Mouse (Mus musculus) regulatory T cell (primary cell): ENCODE data around the gene Lrrc23.

ENCODE experiments used
- in situ Hi-C: fragments of 300-600 bp; cut with MboI, MseI; formaldehyde crosslinking; loops from one replicate; pipeline ENCODE4 v1.15.1; 2025; ENCODE audit warnings: high pct_unique_total_duplicates

Gene Lrrc23

GRCm38 (mm10) chr6:124744755-124745321, 34.7 kb downstream of the Lrrc23 start:
- in situ Hi-C loops, result no loop called here

GRCm38 (mm10) chr6:124743647-124744046, 35.9 kb downstream of the Lrrc23 start:
- in situ Hi-C loops, result no loop called here

GRCm38 (mm10) chr6:124742839-124743514, 36.5 kb downstream of the Lrrc23 start:
- in situ Hi-C loops, result no loop called here

- in situ Hi-C loops, result no loop called here
Observed at GRCm38 (mm10) chr6:124741842-124742241, 37.7 kb downstream of the Lrrc23 start.

- in situ Hi-C loops, result no loop called here
Observed at GRCm38 (mm10) chr6:124740888-124741761, 38.4 kb downstream of the Lrrc23 start, which contains the start of gene Grcc10. Gene Grcc10, minus strand, starts transcription at chr6:124741374.

- in situ Hi-C loops, result no loop called here
Observed at GRCm38 (mm10) chr6:124740211-124740887, 39.2 kb downstream of the Lrrc23 start.

GRCm38 (mm10) chr6:124739231-124739796, 40.2 kb downstream of the Lrrc23 start:
- in situ Hi-C loops, result loop anchor here (10.0 kb wide), 1 partner anchor 1915 kb away; no protein-coding TSS in a partner anchor

- in situ Hi-C loops, result loop anchor here (10.0 kb wide), 1 partner anchor 1914 kb away; no protein-coding TSS in a partner anchor
Observed at GRCm38 (mm10) chr6:124738511-124739023, 41.0 kb downstream of the Lrrc23 start, which contains the start of gene Ptpn6. Gene Ptpn6, minus strand, starts transcription at chr6:124738714.

GRCm38 (mm10) chr6:124737040-124737439, 42.5 kb downstream of the Lrrc23 start:
- in situ Hi-C loops, result loop anchor here (10.0 kb wide), 1 partner anchor 1912 kb away; no protein-coding TSS in a partner anchor

- in situ Hi-C loops, result loop anchor here (10.0 kb wide), 1 partner anchor 1910 kb away; no protein-coding TSS in a partner anchor
Observed at GRCm38 (mm10) chr6:124734417-124734816, 45.1 kb downstream of the Lrrc23 start.

- in situ Hi-C loops, result loop anchor here (10.0 kb wide), 1 partner anchor 1908 kb away; no protein-coding TSS in a partner anchor
Observed at GRCm38 (mm10) chr6:124732476-124733370, 46.8 kb downstream of the Lrrc23 start.

GRCm38 (mm10) chr6:124731038-124731437, 48.5 kb downstream of the Lrrc23 start:
- in situ Hi-C loops, result loop anchor here (10.0 kb wide), 1 partner anchor 1906 kb away; no protein-coding TSS in a partner anchor

- in situ Hi-C loops, result loop anchor here (10.0 kb wide), 1 partner anchor 1905 kb away; no protein-coding TSS in a partner anchor
Observed at GRCm38 (mm10) chr6:124729850-124730705, 49.4 kb downstream of the Lrrc23 start.

- in situ Hi-C loops, result no loop called here
Observed at GRCm38 (mm10) chr6:124728621-124729020, 50.9 kb downstream of the Lrrc23 start.

- in situ Hi-C loops, result no loop called here
Observed at GRCm38 (mm10) chr6:124724472-124724871, 55.1 kb downstream of the Lrrc23 start.

GRCm38 (mm10) chr6:124723541-124723940, 56.0 kb downstream of the Lrrc23 start:
- in situ Hi-C loops, result no loop called here

GRCm38 (mm10) chr6:124722876-124723473, 56.6 kb downstream of the Lrrc23 start:
- in situ Hi-C loops, result no loop called here

GRCm38 (mm10) chr6:124720904-124721303, 58.6 kb downstream of the Lrrc23 start:
- in situ Hi-C loops, result no loop called here
